Mouse (Mus musculus): ENCODE data around the gene Coro1a. TPM values are rescaled to one million over a fixed set of nuclear protein-coding genes. Genes with fewer than 3 reads are reported as not detected.
A peak's percentile ranks its signal among the peaks of the same experiment; 100 is the strongest.

Coro1a gene
- polyA plus RNA-seq, 1 experiment from 2014 or later: 46.5 TPM

- Histone ChIP-seq H3K27ac (no peak overlapping the region), H3K4me1 (peaks cover 11% of the 10 kb centered on the region; the same call in 1 of the 2 replicates), H3K9me3 (no peaks in the 10 kb centered on the region), H3K4me3 (no peak overlapping the region), H3K4me2 (no peak overlapping the region), H3K9ac (no peak overlapping the region), H3K27me3 (no peaks in the 10 kb centered on the region), H3K36me3 (peaks cover 8% of the 10 kb centered on the region)
- no peak for ATAC-seq (ENCODE audit: insufficient number of reproducible peaks, low FRiP score, low TSS enrichment, low read depth)
- 73% methylated on average over 8 of the region's 8 CpGs for WGBS
These were observed 28.8 kb downstream of the Coro1a start for GRCm38 (mm10) chr7:126678545-126679341.

DNA sequence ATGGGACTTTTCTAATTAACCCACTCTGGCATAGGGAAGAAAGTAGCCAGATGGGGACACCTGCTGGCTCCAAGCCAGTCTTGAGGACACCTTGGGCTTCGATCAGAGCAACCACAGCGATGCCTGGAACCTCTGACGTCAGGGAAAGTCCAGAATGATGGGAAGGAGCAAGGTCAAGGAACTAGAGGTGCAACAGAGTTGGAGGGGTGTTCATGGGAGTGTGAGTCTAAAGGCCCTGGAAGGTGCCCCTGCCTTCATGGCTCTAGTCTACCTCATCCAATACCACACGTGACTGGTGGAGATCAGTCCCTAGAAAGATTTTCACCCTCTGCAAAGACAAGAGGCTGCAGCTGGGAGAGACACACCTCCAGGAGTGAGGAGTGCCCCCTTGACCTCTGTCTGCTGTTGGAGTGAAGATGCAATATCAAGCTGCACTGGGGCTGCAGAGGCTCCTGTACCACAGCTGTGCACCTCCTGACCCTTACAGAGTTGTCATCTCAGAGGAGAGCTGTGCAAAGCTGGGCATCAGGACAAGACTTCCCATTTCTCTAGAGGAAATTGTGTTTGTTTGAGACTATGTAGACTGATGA, 30.9 kb downstream of the Coro1a start:
- WGBS: 71% methylated on average over 4 of the region's 4 CpGs
- H3K4me2 ChIP-seq: no peak overlapping the region
- H3K9ac ChIP-seq: no peak overlapping the region
- no peak overlapping the region for H3K4me3 ChIP-seq
- no peaks in the 10 kb centered on the region for H3K9me3 ChIP-seq
- peaks cover 11% of the 10 kb centered on the region; the same call in 1 of the 2 replicates for H3K4me1 ChIP-seq
- H3K36me3 ChIP-seq: peaks cover 19% of the 10 kb centered on the region
- H3K27me3 ChIP-seq: no peaks in the 10 kb centered on the region
- no peak for ATAC-seq (ENCODE audit: insufficient number of reproducible peaks, low FRiP score, low TSS enrichment, low read depth)
- H3K27ac ChIP-seq: peak overlapping the region; percentile 67; the same call in 1 of the 2 replicates

DNA sequence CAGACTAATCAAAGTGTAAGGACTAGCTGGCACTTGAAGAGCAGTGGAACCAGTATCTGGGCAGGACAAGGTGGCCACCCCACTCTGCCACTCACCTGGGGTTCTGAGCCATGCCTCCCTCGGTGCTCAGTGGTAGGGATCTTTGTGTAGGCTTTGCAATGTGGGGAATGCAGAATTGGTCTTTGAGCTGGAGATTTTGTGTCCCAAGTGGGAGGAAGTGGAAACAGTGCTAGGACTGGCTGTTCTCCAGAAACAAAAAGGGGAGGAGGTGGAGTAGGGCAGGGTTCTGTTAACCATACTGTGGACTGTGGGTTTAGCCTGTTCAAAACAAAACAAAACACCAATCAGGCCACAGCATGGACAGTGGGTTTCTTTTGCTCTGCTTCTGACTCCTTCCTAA, 31.4 kb downstream of the Coro1a start, which contains the start of gene Sult1a1:
Gene Sult1a1, minus strand, starts transcription at position 226 of the 400 bp plus-strand sequence.
- 0 out of 2 replicates have a peak, but pooled peaks have one; percentile 19 for ATAC-seq (ENCODE audit: insufficient number of reproducible peaks, low FRiP score, low TSS enrichment, low read depth)
- no peak within 1 kb of the TSS for H3K4me2 ChIP-seq
- no peak within 1 kb of the TSS for H3K9ac ChIP-seq
- 0 out of 2 replicates have a peak within 1 kb of the TSS, but pooled peaks have one; percentile 4 for H3K4me3 ChIP-seq
- no peaks in the 10 kb centered on the region for H3K9me3 ChIP-seq
- H3K27me3 ChIP-seq: no peaks in the 10 kb centered on the region
- peaks cover 24% of the 10 kb centered on the region for H3K36me3 ChIP-seq
- H3K4me1 ChIP-seq: peaks cover 11% of the 10 kb centered on the region; the same call in 1 of the 2 replicates
- H3K27ac ChIP-seq: peak within 1 kb of the TSS; percentile 67
- 50% methylated on average over 1 of the region's 1 CpGs for WGBS

GRCm38 (mm10) chr7:126675104-126675503, 32.5 kb downstream of the Coro1a start:
- 92% methylated on average over 8 of the region's 8 CpGs for WGBS
- peaks cover 28% of the 10 kb centered on the region for H3K36me3 ChIP-seq
- no peak for ATAC-seq (ENCODE audit: insufficient number of reproducible peaks, low FRiP score, low TSS enrichment, low read depth)

GRCm38 (mm10) chr7:126672111-126672510, 35.5 kb downstream of the Coro1a start:
- no peak overlapping the region for H3K27ac ChIP-seq

More at GRCm38 (mm10) chr7:126675104-126675503, 32.5 kb downstream of the Coro1a start:
- 0 out of 2 replicates have a peak overlapping the region, but pooled peaks have one; percentile 67 for H3K27ac ChIP-seq
- H3K4me3 ChIP-seq: no peak overlapping the region
- no peak overlapping the region for H3K4me2 ChIP-seq
- H3K27me3 ChIP-seq: no peaks in the 10 kb centered on the region
- no peak overlapping the region for H3K9ac ChIP-seq
- no peaks in the 10 kb centered on the region for H3K9me3 ChIP-seq
- peaks cover 11% of the 10 kb centered on the region; the same call in 1 of the 2 replicates for H3K4me1 ChIP-seq

DNA sequence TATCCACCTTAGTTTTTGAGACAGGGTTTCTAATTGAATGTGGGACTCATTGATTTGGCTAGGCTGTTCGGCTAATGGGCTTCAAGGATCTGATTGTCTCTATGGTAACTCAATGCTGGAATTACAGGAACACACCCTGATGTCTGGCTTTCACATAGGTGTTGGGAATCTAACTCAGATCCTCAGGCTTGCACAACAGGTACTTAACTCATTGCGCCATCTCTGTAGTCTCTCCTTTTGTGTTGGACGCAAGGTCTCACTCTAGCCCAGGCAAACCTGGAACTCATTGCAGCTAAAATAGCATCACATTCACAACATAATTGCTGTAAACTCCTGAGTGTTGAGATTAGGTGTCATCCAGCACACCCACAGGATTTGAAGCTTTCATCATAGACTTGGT, 37.4 kb downstream of the Coro1a start:
- H3K9ac ChIP-seq: no peak overlapping the region
- H3K36me3 ChIP-seq: peaks cover 38% of the 10 kb centered on the region
- WGBS: 84% methylated on average over 3 of the region's 3 CpGs
- no peaks in the 10 kb centered on the region for H3K9me3 ChIP-seq
- no peak overlapping the region for H3K27ac ChIP-seq
- H3K4me2 ChIP-seq: no peak overlapping the region
- no peak for ATAC-seq (ENCODE audit: insufficient number of reproducible peaks, low FRiP score, low TSS enrichment, low read depth)
- no peak overlapping the region for H3K4me3 ChIP-seq
- no peaks in the 10 kb centered on the region for H3K27me3 ChIP-seq
- H3K4me1 ChIP-seq: 0 out of 2 replicates have a peak, but pooled peaks cover under 1% of the 10 kb centered on the region

More at GRCm38 (mm10) chr7:126672111-126672510, 35.5 kb downstream of the Coro1a start:
- Histone ChIP-seq H3K4me1 (peaks cover 11% of the 10 kb centered on the region; the same call in 1 of the 2 replicates), H3K36me3 (peaks cover 30% of the 10 kb centered on the region), H3K27me3 (no peaks in the 10 kb centered on the region), H3K9ac (no peak overlapping the region), H3K4me2 (no peak overlapping the region), H3K9me3 (no peaks in the 10 kb centered on the region), H3K4me3 (no peak overlapping the region)
- ATAC-seq (ENCODE audit: insufficient number of reproducible peaks, low FRiP score, low TSS enrichment, low read depth): no peak
- WGBS: 95% methylated on average over 9 of the region's 9 CpGs

GRCm38 (mm10) chr7:126668452-126668851, 39.1 kb downstream of the Coro1a start:
- WGBS: 70% methylated on average over 5 of the region's 5 CpGs
- no peak for ATAC-seq (ENCODE audit: insufficient number of reproducible peaks, low FRiP score, low TSS enrichment, low read depth)

GRCm38 (mm10) chr7:126667495-126668090, 40.0 kb downstream of the Coro1a start:
- Histone ChIP-seq H3K27ac (no peak overlapping the region), H3K9ac (no peak overlapping the region), H3K36me3 (peaks cover 50% of the 10 kb centered on the region), H3K4me1 (no peaks in the 10 kb centered on the region), H3K4me2 (no peak overlapping the region), H3K4me3 (no peak overlapping the region), H3K27me3 (no peaks in the 10 kb centered on the region), H3K9me3 (no peaks in the 10 kb centered on the region)
- WGBS: 84% methylated on average over 9 of the region's 9 CpGs
- ATAC-seq (ENCODE audit: insufficient number of reproducible peaks, low FRiP score, low TSS enrichment, low read depth): no peak

More at GRCm38 (mm10) chr7:126668452-126668851, 39.1 kb downstream of the Coro1a start:
- no peak overlapping the region for H3K4me2 ChIP-seq
- peaks cover 50% of the 10 kb centered on the region for H3K36me3 ChIP-seq
- H3K4me3 ChIP-seq: no peak overlapping the region
- H3K9ac ChIP-seq: no peak overlapping the region
- no peaks in the 10 kb centered on the region for H3K9me3 ChIP-seq
- no peaks in the 10 kb centered on the region for H3K4me1 ChIP-seq
- no peaks in the 10 kb centered on the region for H3K27me3 ChIP-seq
- H3K27ac ChIP-seq: peak overlapping the region; percentile 38; the same call in 1 of the 2 replicates

DNA sequence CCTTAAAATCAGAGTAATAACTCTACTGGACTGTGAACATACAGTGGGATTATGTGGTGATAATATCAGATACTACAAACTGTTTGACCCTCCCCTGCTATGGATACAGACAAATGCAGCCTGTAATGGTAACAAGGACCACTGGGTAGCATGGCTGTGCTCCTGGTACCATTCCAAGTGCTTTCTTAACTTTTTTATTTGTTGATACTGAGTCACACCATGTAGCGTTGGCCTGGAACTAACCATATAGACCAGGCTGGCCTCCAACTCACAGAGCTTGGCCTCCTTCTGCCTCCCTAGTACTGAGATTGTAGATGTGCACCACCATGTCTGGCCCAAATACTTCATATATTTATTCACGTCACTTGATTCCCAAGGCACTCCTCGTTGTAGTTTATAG, 42.3 kb downstream of the Coro1a start:
- no peak for ATAC-seq (ENCODE audit: insufficient number of reproducible peaks, low FRiP score, low TSS enrichment, low read depth)
- H3K9me3 ChIP-seq: no peaks in the 10 kb centered on the region
- WGBS: 84% methylated on average over 3 of the region's 3 CpGs
- no peak overlapping the region for H3K27ac ChIP-seq
- peaks cover 40% of the 10 kb centered on the region for H3K36me3 ChIP-seq
- no peaks in the 10 kb centered on the region for H3K4me1 ChIP-seq
- H3K9ac ChIP-seq: no peak overlapping the region
- H3K4me2 ChIP-seq: no peak overlapping the region
- no peaks in the 10 kb centered on the region for H3K27me3 ChIP-seq
- H3K4me3 ChIP-seq: no peak overlapping the region

DNA sequence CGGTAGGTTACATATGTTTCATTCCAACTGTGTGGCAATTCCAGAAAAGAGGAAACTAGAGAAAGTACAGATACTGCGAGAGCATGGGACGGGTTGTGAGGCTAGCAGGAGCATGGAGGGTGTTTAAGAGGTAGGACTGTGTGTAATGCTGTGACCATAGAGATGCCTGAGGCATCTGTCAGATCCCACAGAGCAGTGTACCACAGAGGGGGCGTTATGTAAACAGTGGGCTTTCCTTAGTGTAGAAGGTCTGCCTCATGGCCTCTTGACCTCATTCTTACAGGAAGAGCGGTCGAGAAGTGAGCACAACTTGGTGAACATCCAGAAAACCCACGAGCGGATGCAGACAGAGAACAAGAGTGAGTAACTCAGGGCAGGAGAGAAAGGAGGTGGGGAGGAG, 43.9 kb downstream of the Coro1a start:
- no peak for ATAC-seq (ENCODE audit: insufficient number of reproducible peaks, low FRiP score, low TSS enrichment, low read depth)
- Histone ChIP-seq H3K4me3 (no peak overlapping the region), H3K27me3 (no peaks in the 10 kb centered on the region), H3K4me1 (no peaks in the 10 kb centered on the region), H3K9me3 (no peaks in the 10 kb centered on the region), H3K4me2 (no peak overlapping the region), H3K27ac (no peak overlapping the region), H3K36me3 (peaks cover 40% of the 10 kb centered on the region), H3K9ac (no peak overlapping the region)
- WGBS: 72% methylated on average over 8 of the region's 8 CpGs

DNA sequence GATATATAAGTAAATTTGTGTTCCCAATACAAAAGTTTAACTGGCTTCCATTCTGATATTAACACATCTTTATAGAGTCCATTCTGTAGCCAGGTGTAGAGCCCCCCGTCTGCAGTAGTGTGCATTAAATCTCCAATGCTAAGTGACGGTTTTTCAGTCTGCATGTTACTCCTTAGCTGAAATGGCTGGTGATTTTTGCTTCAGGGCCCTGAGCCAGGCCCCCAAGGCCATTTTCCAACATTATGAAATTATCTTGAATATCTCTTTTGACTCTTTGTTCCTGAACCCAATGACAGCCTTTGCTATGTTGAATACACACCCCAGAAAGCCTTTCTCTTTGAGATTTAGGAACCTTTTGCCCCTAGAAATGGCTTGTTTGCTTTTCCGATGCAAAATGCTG, 47.8 kb downstream of the Coro1a start:
- Histone ChIP-seq H3K9ac (no peak overlapping the region), H3K36me3 (peaks cover 23% of the 10 kb centered on the region), H3K4me1 (no peaks in the 10 kb centered on the region), H3K4me3 (no peak overlapping the region), H3K27me3 (no peaks in the 10 kb centered on the region), H3K27ac (no peak overlapping the region), H3K9me3 (no peaks in the 10 kb centered on the region), H3K4me2 (no peak overlapping the region)
- WGBS: 75% methylated on average over 3 of the region's 3 CpGs
- no peak for ATAC-seq (ENCODE audit: insufficient number of reproducible peaks, low FRiP score, low TSS enrichment, low read depth)

All from limb, embryonic 15.5 days (tissue).